Mouse (Mus musculus): ENCODE data around the gene Fam210b. TPM values are rescaled to one million over a fixed set of nuclear protein-coding genes. Genes with fewer than 3 reads are reported as not detected.

Fam210b gene
- polyA plus RNA-seq, 1 experiment from 2014 or later, result 11.7 TPM

GRCm38 (mm10) chr2:172340936-172341335 lies 4.4 kb upstream of the Fam210b start:
- Histone ChIP-seq H3K4me2 (ENCODE audit: low read length) (no peak overlapping the region), H3K4me1 (replicated peaks; ENCODE audit: insufficient read depth, low read length) (no peaks in the 10 kb centered on the region), H3K27me3 (ENCODE audit: insufficient read depth, low read length) (no peaks in the 10 kb centered on the region), H3K27ac (no peak overlapping the region), H3K36me3 (ENCODE audit: insufficient read depth, low read length) (no peaks in the 10 kb centered on the region), H3K9me3 (replicated peaks; ENCODE audit: low read length) (no peaks in the 10 kb centered on the region), H3K4me3 (replicated peaks; ENCODE audit: low read depth, low read length) (no peak overlapping the region), H3K9ac (ENCODE audit: low read depth, low read length) (no peak overlapping the region)
- DNase-seq (ENCODE audit: low spot score) (no peak), ATAC-seq (replicated peaks; ENCODE audit: low FRiP score, low read depth) (no peak)
- 73% methylated on average over 3 of the region's 3 CpGs for WGBS
- TF ChIP-seq CTCF (IDR thresholded peaks at IDR 0.05; ENCODE audit: low read depth), result no peak

GRCm38 (mm10) chr2:172341606-172342005 lies 3.8 kb upstream of the Fam210b start:
- no peak for ATAC-seq (replicated peaks; ENCODE audit: low FRiP score, low read depth)

GRCm38 (mm10) chr2:172343751-172344150 lies 1.6 kb upstream of the Fam210b start:
- no peaks in the 10 kb centered on the region for H3K9me3 ChIP-seq (replicated peaks; ENCODE audit: low read length)
- H3K27ac ChIP-seq, result no peak overlapping the region
- TF ChIP-seq CTCF (IDR thresholded peaks at IDR 0.05; ENCODE audit: low read depth), result no peak
- no peak overlapping the region for H3K4me2 ChIP-seq (ENCODE audit: low read length)
- no peak overlapping the region for H3K9ac ChIP-seq (ENCODE audit: low read depth, low read length)
- H3K4me1 ChIP-seq (replicated peaks; ENCODE audit: insufficient read depth, low read length), result no peaks in the 10 kb centered on the region
- H3K27me3 ChIP-seq (ENCODE audit: insufficient read depth, low read length), result no peaks in the 10 kb centered on the region
- ATAC-seq (replicated peaks; ENCODE audit: low FRiP score, low read depth) (no peak), DNase-seq (ENCODE audit: low spot score) (no peak)
- WGBS, result 92% methylated on average over 7 of the region's 7 CpGs
- H3K36me3 ChIP-seq (ENCODE audit: insufficient read depth, low read length), result no peaks in the 10 kb centered on the region
- no peak overlapping the region for H3K4me3 ChIP-seq (replicated peaks; ENCODE audit: low read depth, low read length)

More at GRCm38 (mm10) chr2:172341606-172342005, 3.8 kb upstream of the Fam210b start:
- Histone ChIP-seq H3K9me3 (replicated peaks; ENCODE audit: low read length) (no peaks in the 10 kb centered on the region), H3K27ac (no peak overlapping the region), H3K4me3 (replicated peaks; ENCODE audit: low read depth, low read length) (no peak overlapping the region), H3K36me3 (ENCODE audit: insufficient read depth, low read length) (no peaks in the 10 kb centered on the region), H3K9ac (ENCODE audit: low read depth, low read length) (no peak overlapping the region), H3K4me1 (replicated peaks; ENCODE audit: insufficient read depth, low read length) (no peaks in the 10 kb centered on the region), H3K27me3 (ENCODE audit: insufficient read depth, low read length) (no peaks in the 10 kb centered on the region), H3K4me2 (ENCODE audit: low read length) (no peak overlapping the region)
- DNase-seq (ENCODE audit: low spot score), result no peak
- no peak for TF ChIP-seq CTCF (IDR thresholded peaks at IDR 0.05; ENCODE audit: low read depth)
- 66% methylated on average over 5 of the region's 5 CpGs for WGBS

- Histone ChIP-seq H3K4me1 (replicated peaks; ENCODE audit: insufficient read depth, low read length) (no peaks in the 10 kb centered on the region), H3K36me3 (ENCODE audit: insufficient read depth, low read length) (no peaks in the 10 kb centered on the region), H3K4me3 (replicated peaks; ENCODE audit: low read depth, low read length) (peak overlapping the region; percentile 65), H3K9ac (ENCODE audit: low read depth, low read length) (no peak overlapping the region), H3K4me2 (ENCODE audit: low read length) (peak overlapping the region; percentile 97; the same call in 1 of the 2 replicates), H3K9me3 (replicated peaks; ENCODE audit: low read length) (no peaks in the 10 kb centered on the region), H3K27ac (no peak overlapping the region), H3K27me3 (ENCODE audit: insufficient read depth, low read length) (no peaks in the 10 kb centered on the region)
- ATAC-seq (replicated peaks; ENCODE audit: low FRiP score, low read depth) (no peak), DNase-seq (ENCODE audit: low spot score) (no peak)
- 21% methylated on average over 5 of the region's 5 CpGs for WGBS
- TF ChIP-seq CTCF (IDR thresholded peaks at IDR 0.05; ENCODE audit: low read depth), result no peak
Observed at GRCm38 (mm10) chr2:172344669-172345068, 696 bp upstream of the Fam210b start.

- Histone ChIP-seq H3K4me2 (ENCODE audit: low read length) (peak overlapping the region; percentile 97), H3K4me1 (replicated peaks; ENCODE audit: insufficient read depth, low read length) (no peaks in the 10 kb centered on the region), H3K9me3 (replicated peaks; ENCODE audit: low read length) (no peaks in the 10 kb centered on the region), H3K36me3 (ENCODE audit: insufficient read depth, low read length) (no peaks in the 10 kb centered on the region), H3K4me3 (replicated peaks; ENCODE audit: low read depth, low read length) (peak overlapping the region; percentile 65), H3K27me3 (ENCODE audit: insufficient read depth, low read length) (no peaks in the 10 kb centered on the region), H3K27ac (no peak overlapping the region), H3K9ac (ENCODE audit: low read depth, low read length) (peak overlapping the region; percentile 61)
- ATAC-seq (replicated peaks; ENCODE audit: low FRiP score, low read depth) (no peak), DNase-seq (ENCODE audit: low spot score) (peak; percentile 43)
- 10% methylated on average over 31 of the region's 31 CpGs for WGBS
- no peak for TF ChIP-seq CTCF (IDR thresholded peaks at IDR 0.05; ENCODE audit: low read depth)
Observed at GRCm38 (mm10) chr2:172346034-172346929, 917 bp downstream of the Fam210b start.

- H3K4me3 ChIP-seq (replicated peaks; ENCODE audit: low read depth, low read length), result no peak overlapping the region
- 55% methylated on average over 8 of the region's 8 CpGs for WGBS
- H3K9me3 ChIP-seq (replicated peaks; ENCODE audit: low read length), result no peaks in the 10 kb centered on the region
- no peaks in the 10 kb centered on the region for H3K27me3 ChIP-seq (ENCODE audit: insufficient read depth, low read length)
- no peak overlapping the region for H3K27ac ChIP-seq
- no peak overlapping the region for H3K9ac ChIP-seq (ENCODE audit: low read depth, low read length)
- TF ChIP-seq CTCF (IDR thresholded peaks at IDR 0.05; ENCODE audit: low read depth), result no peak
- no peaks in the 10 kb centered on the region for H3K36me3 ChIP-seq (ENCODE audit: insufficient read depth, low read length)
- no peak for ATAC-seq (replicated peaks; ENCODE audit: low FRiP score, low read depth)
- no peaks in the 10 kb centered on the region for H3K4me1 ChIP-seq (replicated peaks; ENCODE audit: insufficient read depth, low read length)
- no peak for DNase-seq (ENCODE audit: low spot score)
- H3K4me2 ChIP-seq (ENCODE audit: low read length), result peak overlapping the region; percentile 97; the same call in 1 of the 2 replicates
Observed at GRCm38 (mm10) chr2:172346933-172347611, 1.7 kb downstream of the Fam210b start.
